Mouse (Mus musculus) hindbrain, embryonic 14.5 days (tissue): ENCODE results near the gene Gm10073. TPM values are rescaled to one million over a fixed set of nuclear protein-coding genes. Genes with fewer than 3 reads are reported as not detected.

Source experiments
- ATAC-seq: fragments of 200-750 bp; cut with Nextera tagmentation; 2 replicates; pipeline ENCODE4 v1.8.0; 2017; ENCODE audit warnings: moderate number of reproducible peaks, mild to moderate bottlenecking, moderate TSS enrichment, moderate library complexity; ENCODE audit not compliant: low FRiP score
- DNase-seq: peaks from one replicate; pipeline ENCODE4 v3.0.0-alpha.2; 2015; ENCODE audit warnings: low spot score
- H3K27ac ChIP-seq: fragments of 300-500 bp; sonication (generic); 2 replicates; pipeline ENCODE4 v1.5.1; 2014; ENCODE audit warnings: mild to moderate bottlenecking, moderate library complexity
- H3K27me3 ChIP-seq: fragments of 300-500 bp; sonication (generic); 2 replicates; pipeline ENCODE4 v1.6.1; 2014; ENCODE audit warnings: mild to moderate bottlenecking, low read length, mixed read lengths; ENCODE audit not compliant: control insufficient read depth, insufficient read depth
- H3K36me3 ChIP-seq: fragments of 300-500 bp; sonication (generic); replicated peaks from 2 replicates; pipeline ENCODE4 v1.6.1; 2014; ENCODE audit not compliant: control insufficient read depth, insufficient read depth
- H3K4me1 ChIP-seq: fragments of 300-500 bp; sonication (generic); replicated peaks from 2 replicates; pipeline ENCODE4 v1.6.1; 2014; ENCODE audit warnings: antibody characterized with exemption, low read length, mixed read lengths; ENCODE audit not compliant: control insufficient read depth, insufficient read depth
- H3K4me2 ChIP-seq: fragments of 300-500 bp; sonication (generic); replicated peaks from 2 replicates; pipeline ENCODE4 v1.6.1; 2014; ENCODE audit warnings: mild to moderate bottlenecking, moderate library complexity
- H3K4me3 ChIP-seq: fragments of 300-500 bp; sonication (generic); replicated peaks from 2 replicates; pipeline ENCODE4 v1.5.1; 2014; ENCODE audit warnings: mild to moderate bottlenecking, low read length
- H3K9ac ChIP-seq: fragments of 300-500 bp; sonication (generic); 2 replicates; pipeline ENCODE4 v1.6.1; 2014
- H3K9me3 ChIP-seq: fragments of 300-500 bp; sonication (generic); 2 replicates; pipeline ENCODE4 v1.6.1; 2016; ENCODE audit warnings: low read length; ENCODE audit not compliant: control insufficient read depth
- WGBS: fragments of 180-500 bp; shearing (Covaris S2); extraction: QIAGEN DNeasy Blood & Tissue Kit; methylation state at CpG from one replicate; pipeline ENCODE4 v1.1.7; 2014; 5-methylcytosine and 5-hydroxymethylcytosine counted together
- polyA plus RNA-seq: library from polyadenylated mRNA; unstranded; fragments of >200 nt; fragmentation: Nextera tagmentation; extraction: Ambion mirVana; gene quantifications from 2 replicates; pipeline ENCODE4 v1.2.1, GENCODE M21; 2014

Gm10073 gene
- polyA plus RNA-seq, 1 experiment from 2014 or later, result 7.5 TPM

- 78% methylated on average over 2 of the region's 2 CpGs for WGBS
- no peak overlapping the region for H3K9ac ChIP-seq
- no peaks in the 10 kb centered on the region for H3K36me3 ChIP-seq
- H3K27me3 ChIP-seq, result no peaks in the 10 kb centered on the region
- no peaks in the 10 kb centered on the region for H3K9me3 ChIP-seq
- H3K27ac ChIP-seq, result no peak overlapping the region
- no peak for ATAC-seq
- DNase-seq, result no peak
- H3K4me2 ChIP-seq, result no peak overlapping the region
- no peaks in the 10 kb centered on the region for H3K4me1 ChIP-seq
- no peak overlapping the region for H3K4me3 ChIP-seq
Observed at GRCm38 (mm10) chr8:106545149-106545548, 28.1 kb downstream of the Gm10073 start.

DNA sequence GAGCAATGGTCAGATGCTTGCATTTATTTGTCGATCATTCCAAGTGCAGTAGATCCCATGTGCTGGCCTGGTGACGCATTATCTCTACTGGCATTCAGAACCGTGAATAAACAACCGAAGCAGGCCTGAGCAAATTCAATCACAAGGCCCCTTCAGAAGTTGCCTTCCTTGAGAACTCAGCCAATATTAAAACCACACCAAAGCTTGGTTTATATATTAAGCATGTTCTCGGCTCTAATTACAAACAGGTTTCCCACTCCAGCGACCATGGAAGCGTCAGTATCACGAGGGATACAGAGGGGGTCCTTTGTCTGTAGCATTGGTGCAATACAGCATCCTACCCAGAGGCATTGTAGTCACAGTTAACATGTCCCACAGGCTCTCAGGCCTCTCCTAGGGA is 30.2 kb downstream of the Gm10073 start:
- Histone ChIP-seq H3K27me3 (no peaks in the 10 kb centered on the region), H3K27ac (no peak overlapping the region), H3K9ac (no peak overlapping the region), H3K36me3 (no peaks in the 10 kb centered on the region), H3K4me3 (no peak overlapping the region), H3K4me1 (no peaks in the 10 kb centered on the region; the same call in 1 of the 2 replicates), H3K4me2 (no peak overlapping the region), H3K9me3 (no peaks in the 10 kb centered on the region)
- no peak for ATAC-seq
- no peak for DNase-seq
- 74% methylated on average over 8 of the region's 8 CpGs for WGBS

GRCm38 (mm10) chr8:106541002-106541401 is 32.3 kb downstream of the Gm10073 start:
- H3K9me3 ChIP-seq, result no peaks in the 10 kb centered on the region
- no peaks in the 10 kb centered on the region for H3K27me3 ChIP-seq
- WGBS, result 86% methylated on average over 11 of the region's 11 CpGs
- ATAC-seq, result no peak
- no peak overlapping the region for H3K27ac ChIP-seq
- H3K4me1 ChIP-seq, result no peaks in the 10 kb centered on the region; the same call in 1 of the 2 replicates
- H3K36me3 ChIP-seq, result no peaks in the 10 kb centered on the region
- no peak overlapping the region for H3K4me3 ChIP-seq
- DNase-seq, result no peak
- H3K9ac ChIP-seq, result no peak overlapping the region
- H3K4me2 ChIP-seq, result no peak overlapping the region

GRCm38 (mm10) chr8:106539193-106539592 is 34.1 kb downstream of the Gm10073 start:
- no peaks in the 10 kb centered on the region; the same call in 1 of the 2 replicates for H3K4me1 ChIP-seq
- H3K9me3 ChIP-seq, result no peaks in the 10 kb centered on the region
- WGBS, result 49% methylated on average over 5 of the region's 5 CpGs
- no peak overlapping the region for H3K4me3 ChIP-seq
- DNase-seq, result no peak
- no peak overlapping the region for H3K27ac ChIP-seq
- no peaks in the 10 kb centered on the region for H3K27me3 ChIP-seq
- H3K4me2 ChIP-seq, result no peak overlapping the region
- H3K36me3 ChIP-seq, result no peaks in the 10 kb centered on the region
- ATAC-seq, result no peak
- no peak overlapping the region for H3K9ac ChIP-seq

GRCm38 (mm10) chr8:106535448-106535847 is 37.8 kb downstream of the Gm10073 start:
- H3K27me3 ChIP-seq, result no peaks in the 10 kb centered on the region
- ATAC-seq (no peak), DNase-seq (no peak)
- no peaks in the 10 kb centered on the region; the same call in 1 of the 2 replicates for H3K4me1 ChIP-seq
- H3K4me3 ChIP-seq, result no peak overlapping the region
- WGBS, result 74% methylated on average over 4 of the region's 4 CpGs
- no peaks in the 10 kb centered on the region for H3K9me3 ChIP-seq
- no peak overlapping the region for H3K27ac ChIP-seq
- H3K4me2 ChIP-seq, result no peak overlapping the region
- no peak overlapping the region for H3K9ac ChIP-seq
- no peaks in the 10 kb centered on the region for H3K36me3 ChIP-seq

DNA sequence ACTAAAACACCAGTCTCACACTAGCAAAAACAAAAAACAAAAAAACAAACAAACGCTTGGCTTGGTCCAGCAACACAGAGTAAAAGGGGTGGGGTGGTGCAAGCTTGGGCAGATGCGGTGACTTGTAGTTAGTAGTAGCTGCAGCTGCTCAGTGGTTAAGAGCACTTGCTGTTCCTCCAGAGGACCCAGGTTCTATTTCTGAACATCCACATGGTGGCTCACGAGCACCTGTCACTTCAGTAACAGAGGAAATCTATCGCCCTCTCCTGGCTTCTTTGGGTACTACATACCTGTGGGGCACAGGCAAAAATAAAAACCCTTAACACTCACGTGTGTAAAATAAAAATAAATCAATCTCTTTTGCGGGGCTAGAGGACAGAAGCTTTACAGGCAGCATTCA is 38.8 kb downstream of the Gm10073 start:
- Histone ChIP-seq H3K27ac (no peak overlapping the region), H3K27me3 (no peaks in the 10 kb centered on the region), H3K9ac (no peak overlapping the region), H3K4me1 (no peaks in the 10 kb centered on the region; the same call in 1 of the 2 replicates), H3K36me3 (no peaks in the 10 kb centered on the region), H3K4me3 (no peak overlapping the region), H3K9me3 (no peaks in the 10 kb centered on the region), H3K4me2 (no peak overlapping the region)
- WGBS, result 44% methylated on average over 6 of the region's 6 CpGs
- DNase-seq, result peak; percentile 62
- no peak for ATAC-seq

- no peaks in the 10 kb centered on the region for H3K27me3 ChIP-seq
- H3K4me1 ChIP-seq, result no peaks in the 10 kb centered on the region
- H3K36me3 ChIP-seq, result no peaks in the 10 kb centered on the region
- no peak overlapping the region for H3K27ac ChIP-seq
- no peak for DNase-seq
- H3K4me3 ChIP-seq, result no peak overlapping the region
- no peaks in the 10 kb centered on the region for H3K9me3 ChIP-seq
- WGBS, result 87% methylated on average over 7 of the region's 7 CpGs
- no peak for ATAC-seq
- H3K4me2 ChIP-seq, result no peak overlapping the region
- H3K9ac ChIP-seq, result no peak overlapping the region
Observed at GRCm38 (mm10) chr8:106533709-106534108, 39.6 kb downstream of the Gm10073 start.

DNA sequence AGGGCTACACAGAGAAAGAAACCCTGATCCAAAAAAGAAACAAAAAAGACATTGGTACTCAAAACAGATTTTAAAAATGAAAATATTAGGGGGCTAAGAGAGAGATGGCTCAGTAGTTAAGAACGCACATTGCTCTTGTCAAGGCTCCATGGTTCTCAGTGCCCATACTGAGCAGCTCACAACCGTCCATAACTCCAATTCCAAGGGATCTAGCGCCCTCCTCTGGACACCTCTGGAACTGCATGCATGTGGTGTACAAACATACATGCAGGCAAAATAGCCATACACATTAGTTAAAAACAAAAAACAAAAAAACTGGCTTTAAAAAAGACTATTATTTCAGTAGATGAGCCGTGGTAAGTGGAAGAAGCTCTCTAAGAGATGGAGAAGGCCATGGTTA is 42.7 kb downstream of the Gm10073 start:
- Histone ChIP-seq H3K27ac (no peak overlapping the region), H3K4me1 (no peaks in the 10 kb centered on the region), H3K4me3 (no peak overlapping the region), H3K27me3 (no peaks in the 10 kb centered on the region), H3K9ac (no peak overlapping the region), H3K9me3 (no peaks in the 10 kb centered on the region), H3K4me2 (no peak overlapping the region), H3K36me3 (no peaks in the 10 kb centered on the region)
- WGBS, result 78% methylated on average over 4 of the region's 4 CpGs
- no peak for ATAC-seq
- DNase-seq, result no peak

- Histone ChIP-seq H3K4me1 (no peaks in the 10 kb centered on the region), H3K27me3 (no peaks in the 10 kb centered on the region), H3K36me3 (no peaks in the 10 kb centered on the region), H3K4me2 (no peak overlapping the region), H3K9ac (no peak overlapping the region), H3K27ac (no peak overlapping the region), H3K4me3 (no peak overlapping the region), H3K9me3 (no peaks in the 10 kb centered on the region)
- no peak for DNase-seq
- WGBS, result 93% methylated on average over 10 of the region's 10 CpGs
- ATAC-seq, result no peak
Observed at GRCm38 (mm10) chr8:106529885-106530482, 43.3 kb downstream of the Gm10073 start.
